Mouse (Mus musculus) midbrain, embryonic 11.5 days (tissue): ENCODE data around the gene 2310003L06Rik. TPM values are rescaled to one million over a fixed set of nuclear protein-coding genes. Genes with fewer than 3 reads are reported as not detected.
A peak's percentile ranks its signal among the peaks of the same experiment; 100 is the strongest.

Experiments used
- ATAC-seq: fragments of 200-750 bp; cut with Nextera tagmentation; 2 replicates; pipeline ENCODE4 v1.8.0; 2017; ENCODE audit warnings: moderate TSS enrichment, moderate library complexity; ENCODE audit not compliant: low FRiP score
- DNase-seq: peaks from one replicate; pipeline ENCODE4 v3.0.0; 2015; ENCODE audit warnings: low spot score; ENCODE audit errors: missing footprints
- H3K27ac ChIP-seq: fragments of 300-500 bp; sonication (generic); 2 replicates; pipeline ENCODE4 v1.5.1; 2014; ENCODE audit warnings: low read depth, low read length
- H3K27me3 ChIP-seq: fragments of 300-500 bp; sonication (generic); 2 replicates; pipeline ENCODE4 v1.6.1; 2014; ENCODE audit warnings: mild to moderate bottlenecking, low read length, moderate library complexity, mixed read lengths; ENCODE audit not compliant: control insufficient read depth, insufficient read depth
- H3K36me3 ChIP-seq: fragments of 300-500 bp; sonication (generic); 2 replicates; pipeline ENCODE4 v1.6.1; 2014; ENCODE audit warnings: mild to moderate bottlenecking, low read length, moderate library complexity, mixed read lengths; ENCODE audit not compliant: control insufficient read depth, insufficient read depth
- H3K4me1 ChIP-seq: fragments of 300-500 bp; sonication (generic); 2 replicates; pipeline ENCODE4 v1.6.1; 2014; ENCODE audit warnings: low read length; ENCODE audit not compliant: control insufficient read depth, insufficient read depth
- H3K4me2 ChIP-seq: fragments of 300-500 bp; sonication (generic); 2 replicates; pipeline ENCODE4 v1.6.1; 2014; ENCODE audit warnings: mild to moderate bottlenecking, moderate library complexity
- H3K4me3 ChIP-seq: fragments of 300-500 bp; sonication (generic); 2 replicates; pipeline ENCODE4 v1.5.1; 2014; ENCODE audit warnings: low read depth, low read length
- H3K9ac ChIP-seq: fragments of 300-500 bp; sonication (generic); 2 replicates; pipeline ENCODE4 v1.6.1; 2014; ENCODE audit warnings: low read length
- H3K9me3 ChIP-seq: fragments of 300-500 bp; sonication (generic); 2 replicates; pipeline ENCODE4 v1.6.1; 2016; ENCODE audit warnings: low read length; ENCODE audit not compliant: control insufficient read depth
- WGBS: fragments of 180-500 bp; shearing (Covaris S2); extraction: QIAGEN DNeasy Blood & Tissue Kit; methylation state at CpG from one replicate; pipeline ENCODE4 v1.1.7; 2014; 5-methylcytosine and 5-hydroxymethylcytosine counted together
- polyA plus RNA-seq: library from polyadenylated mRNA; unstranded; fragments of >200 nt; fragmentation: Nextera tagmentation; extraction: Ambion mirVana; gene quantifications from 2 replicates; pipeline ENCODE4 v1.2.1, GENCODE M21; 2014

The 2310003L06Rik gene
- not detected in 2 replicates for polyA plus RNA-seq

GRCm38 (mm10) chr5:87969201-87969600, at the start of gene 2310003L06Rik, which contains the start of gene Gm28434:
Gene 2310003L06Rik (plus strand): TSS chr5:87969459.
Gene Gm28434 (plus strand): TSS chr5:87969517.
- WGBS, result 58% methylated on average over 2 of the region's 2 CpGs
- ATAC-seq, result no peak
- H3K27ac ChIP-seq, result no peak within 1 kb of the TSS
- no peak within 1 kb of the TSS for H3K4me3 ChIP-seq
- no peaks in the 10 kb centered on the region for H3K4me1 ChIP-seq
- no peak within 1 kb of the TSS for H3K9ac ChIP-seq
- H3K4me2 ChIP-seq, result no peak within 1 kb of the TSS
- H3K27me3 ChIP-seq, result no peaks in the 10 kb centered on the region
- no peaks in the 10 kb centered on the region for H3K36me3 ChIP-seq
- no peaks in the 10 kb centered on the region for H3K9me3 ChIP-seq
- no peak for DNase-seq

- Histone ChIP-seq H3K4me2 (no peak within 1 kb of the TSS), H3K36me3 (no peaks in the 10 kb centered on the region), H3K4me3 (no peak within 1 kb of the TSS), H3K27ac (no peak within 1 kb of the TSS), H3K9ac (no peak within 1 kb of the TSS), H3K9me3 (no peaks in the 10 kb centered on the region), H3K4me1 (no peaks in the 10 kb centered on the region), H3K27me3 (no peaks in the 10 kb centered on the region)
- 33% methylated on average over 5 of the region's 5 CpGs for WGBS
- peak; percentile 59; the same call in 1 of the 2 replicates for ATAC-seq
- DNase-seq, result no peak
Observed at GRCm38 (mm10) chr5:87925372-87925771, 43.9 kb upstream of the 2310003L06Rik start, which contains the start of gene Csn3. Gene Csn3 (plus strand): TSS chr5:87925579.

GRCm38 (mm10) chr5:87931603-87932002, 37.7 kb upstream of the 2310003L06Rik start:
- ATAC-seq, result no peak

GRCm38 (mm10) chr5:87940752-87941151, 28.5 kb upstream of the 2310003L06Rik start:
- H3K4me1 ChIP-seq, result no peaks in the 10 kb centered on the region
- H3K27ac ChIP-seq, result no peak overlapping the region
- H3K4me3 ChIP-seq, result no peak overlapping the region
- ATAC-seq (no peak), DNase-seq (no peak)
- no peaks in the 10 kb centered on the region for H3K9me3 ChIP-seq
- no peaks in the 10 kb centered on the region for H3K36me3 ChIP-seq
- H3K27me3 ChIP-seq, result no peaks in the 10 kb centered on the region
- H3K9ac ChIP-seq, result no peak overlapping the region
- no peak overlapping the region for H3K4me2 ChIP-seq
- whole genome bisulfite sequencing, result 54% methylated on average over 3 of the region's 3 CpGs

More at GRCm38 (mm10) chr5:87931603-87932002, 37.7 kb upstream of the 2310003L06Rik start:
- H3K4me2 ChIP-seq, result no peak overlapping the region
- no peaks in the 10 kb centered on the region for H3K27me3 ChIP-seq
- H3K36me3 ChIP-seq, result no peaks in the 10 kb centered on the region
- no peaks in the 10 kb centered on the region for H3K4me1 ChIP-seq
- DNase-seq, result no peak
- no peak overlapping the region for H3K9ac ChIP-seq
- 54% methylated on average over 1 of the region's 1 CpGs for WGBS
- H3K9me3 ChIP-seq, result no peaks in the 10 kb centered on the region
- no peak overlapping the region for H3K27ac ChIP-seq
- no peak overlapping the region for H3K4me3 ChIP-seq

- H3K27me3 ChIP-seq, result no peaks in the 10 kb centered on the region
- H3K4me2 ChIP-seq, result no peak overlapping the region
- H3K4me3 ChIP-seq, result no peak overlapping the region
- H3K27ac ChIP-seq, result no peak overlapping the region
- no peak overlapping the region for H3K9ac ChIP-seq
- no peaks in the 10 kb centered on the region for H3K9me3 ChIP-seq
- no peaks in the 10 kb centered on the region for H3K36me3 ChIP-seq
- no peaks in the 10 kb centered on the region for H3K4me1 ChIP-seq
- ATAC-seq (no peak), DNase-seq (no peak)
Observed at GRCm38 (mm10) chr5:87942515-87942914, 26.7 kb upstream of the 2310003L06Rik start.

- H3K36me3 ChIP-seq, result no peaks in the 10 kb centered on the region
- H3K27me3 ChIP-seq, result no peaks in the 10 kb centered on the region
- no peaks in the 10 kb centered on the region for H3K4me1 ChIP-seq
- DNase-seq (no peak), ATAC-seq (no peak)
- no peak overlapping the region for H3K4me2 ChIP-seq
- no peak overlapping the region for H3K4me3 ChIP-seq
- no peak overlapping the region for H3K9ac ChIP-seq
- no peaks in the 10 kb centered on the region for H3K9me3 ChIP-seq
- H3K27ac ChIP-seq, result no peak overlapping the region
Observed at GRCm38 (mm10) chr5:87951836-87952235, 17.4 kb upstream of the 2310003L06Rik start.

GRCm38 (mm10) chr5:87979139-87979538, 9.9 kb downstream of the 2310003L06Rik start, which contains the start of gene Cabs1:
Gene Cabs1 (plus strand): TSS chr5:87979439.
- no peak for ATAC-seq
- 93% methylated on average over 3 of the region's 3 CpGs for WGBS

GRCm38 (mm10) chr5:87982468-87983214, 13.4 kb downstream of the 2310003L06Rik start:
- Histone ChIP-seq H3K4me2 (no peak overlapping the region), H3K27me3 (no peaks in the 10 kb centered on the region), H3K9me3 (no peaks in the 10 kb centered on the region), H3K4me1 (no peaks in the 10 kb centered on the region), H3K4me3 (no peak overlapping the region), H3K27ac (no peak overlapping the region), H3K36me3 (no peaks in the 10 kb centered on the region), H3K9ac (no peak overlapping the region)
- ATAC-seq, result 0 out of 2 replicates have a peak, but pooled peaks have one; percentile 58
- WGBS, result 55% methylated on average over 3 of the region's 3 CpGs
- no peak for DNase-seq

More at GRCm38 (mm10) chr5:87979139-87979538, 9.9 kb downstream of the 2310003L06Rik start, which contains the start of gene Cabs1:
- no peak for DNase-seq
- Histone ChIP-seq H3K27ac (no peak within 1 kb of the TSS), H3K9ac (no peak within 1 kb of the TSS), H3K36me3 (no peaks in the 10 kb centered on the region), H3K4me1 (no peaks in the 10 kb centered on the region), H3K4me3 (no peak within 1 kb of the TSS), H3K4me2 (no peak within 1 kb of the TSS), H3K9me3 (no peaks in the 10 kb centered on the region), H3K27me3 (no peaks in the 10 kb centered on the region)

GRCm38 (mm10) chr5:88002249-88002648, 33.0 kb downstream of the 2310003L06Rik start, which contains the start of gene Smr3a:
Gene Smr3a (plus strand): TSS chr5:88002549.
- Histone ChIP-seq H3K27me3 (no peaks in the 10 kb centered on the region), H3K4me2 (no peak within 1 kb of the TSS), H3K9ac (no peak within 1 kb of the TSS), H3K36me3 (no peaks in the 10 kb centered on the region), H3K9me3 (no peaks in the 10 kb centered on the region), H3K27ac (no peak within 1 kb of the TSS), H3K4me3 (no peak within 1 kb of the TSS), H3K4me1 (no peaks in the 10 kb centered on the region)
- DNase-seq, result no peak
- WGBS, result 84% methylated on average over 3 of the region's 3 CpGs
- ATAC-seq, result no peak
